Mouse (Mus musculus): Measurements from ENCODE around the gene Arhgap15. TPM values are rescaled to one million over a fixed set of nuclear protein-coding genes. Genes with fewer than 3 reads are reported as not detected.
A peak's percentile ranks its signal among the peaks of the same experiment; 100 is the strongest.

The Arhgap15 gene
- polyA plus RNA-seq, 1 experiment from 2014 or later = 5.2 TPM

DNA sequence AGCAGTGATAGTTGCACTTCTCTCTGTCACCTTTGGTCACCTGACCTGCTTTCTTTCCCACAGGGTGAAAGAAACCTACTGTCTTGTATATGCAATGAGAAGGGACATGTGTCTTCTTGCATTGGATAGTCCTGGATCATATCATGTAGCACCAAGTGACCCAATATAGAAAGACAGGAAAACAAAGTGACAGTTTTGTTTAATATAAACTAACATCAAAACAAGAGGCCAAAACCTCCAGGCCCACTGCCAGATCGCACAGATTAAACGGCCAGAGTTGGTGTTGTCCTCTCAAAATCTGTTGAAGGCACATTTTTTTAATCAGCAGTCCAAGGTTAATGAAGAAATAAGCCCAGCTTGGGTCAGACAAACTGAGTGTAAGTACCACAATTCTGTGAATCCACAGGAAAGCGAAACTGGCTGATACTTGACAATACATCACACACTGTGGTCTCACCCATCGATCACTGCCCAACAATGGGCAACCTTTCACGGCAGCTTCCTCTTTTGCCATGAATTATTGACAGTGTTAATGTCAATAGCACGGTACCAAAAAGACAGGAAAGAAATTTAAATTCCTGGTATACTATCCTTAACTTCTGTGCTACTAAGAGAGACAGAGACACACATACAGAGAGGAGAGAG lies 41.5 kb downstream of the Arhgap15 start:
- Histone ChIP-seq H3K9me3 (replicated peaks; ENCODE audit: control insufficient read depth, low read length) (no peaks in the 10 kb centered on the region), H3K36me3 (ENCODE audit: control insufficient read depth, insufficient read depth) (no peaks in the 10 kb centered on the region), H3K4me1 (ENCODE audit: control insufficient read depth, low read depth, low read length) (peaks cover 8% of the 10 kb centered on the region), H3K4me2 (ENCODE audit: low read depth, low read length) (no peak overlapping the region), H3K27ac (ENCODE audit: low read length) (no peak overlapping the region), H3K4me3 (ENCODE audit: low read depth, low read length) (no peak overlapping the region), H3K27me3 (ENCODE audit: control insufficient read depth, insufficient read depth, low read depth, low read length) (no peaks in the 10 kb centered on the region), H3K9ac (ENCODE audit: low read depth, low read length) (no peak overlapping the region)
- no peak for ATAC-seq (ENCODE audit: low read depth)
- 42% methylated on average over 6 of the region's 6 CpGs for WGBS (ENCODE audit: insufficient replicate concordance)

DNA sequence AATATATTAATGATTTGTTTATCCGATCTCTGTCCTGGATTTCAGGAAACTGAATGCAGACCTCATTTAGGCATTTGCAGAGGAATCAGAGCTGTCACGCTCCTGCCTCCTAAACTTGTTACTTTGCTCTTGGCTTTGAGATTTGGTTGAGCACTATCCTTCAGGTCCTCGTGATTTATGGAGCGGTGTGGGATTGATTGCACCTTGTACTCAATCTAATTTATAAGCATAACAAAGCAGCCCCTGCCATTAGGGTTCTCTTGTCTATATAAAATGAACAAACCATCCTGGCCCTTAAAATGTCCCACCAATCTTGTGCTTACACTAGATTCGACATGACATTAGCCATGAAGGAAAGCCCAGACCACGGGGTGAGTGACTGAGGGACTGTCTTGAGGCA lies 43.0 kb downstream of the Arhgap15 start:
- Histone ChIP-seq H3K4me1 (ENCODE audit: control insufficient read depth, low read depth, low read length) (peaks cover 8% of the 10 kb centered on the region), H3K36me3 (ENCODE audit: control insufficient read depth, insufficient read depth) (no peaks in the 10 kb centered on the region), H3K9me3 (replicated peaks; ENCODE audit: control insufficient read depth, low read length) (no peaks in the 10 kb centered on the region), H3K4me3 (ENCODE audit: low read depth, low read length) (no peak overlapping the region), H3K9ac (ENCODE audit: low read depth, low read length) (no peak overlapping the region), H3K4me2 (ENCODE audit: low read depth, low read length) (no peak overlapping the region), H3K27me3 (ENCODE audit: control insufficient read depth, insufficient read depth, low read depth, low read length) (no peaks in the 10 kb centered on the region), H3K27ac (ENCODE audit: low read length) (no peak overlapping the region)
- WGBS (ENCODE audit: insufficient replicate concordance) = 67% methylated on average over 6 of the region's 6 CpGs
- no peak for ATAC-seq (ENCODE audit: low read depth)

DNA sequence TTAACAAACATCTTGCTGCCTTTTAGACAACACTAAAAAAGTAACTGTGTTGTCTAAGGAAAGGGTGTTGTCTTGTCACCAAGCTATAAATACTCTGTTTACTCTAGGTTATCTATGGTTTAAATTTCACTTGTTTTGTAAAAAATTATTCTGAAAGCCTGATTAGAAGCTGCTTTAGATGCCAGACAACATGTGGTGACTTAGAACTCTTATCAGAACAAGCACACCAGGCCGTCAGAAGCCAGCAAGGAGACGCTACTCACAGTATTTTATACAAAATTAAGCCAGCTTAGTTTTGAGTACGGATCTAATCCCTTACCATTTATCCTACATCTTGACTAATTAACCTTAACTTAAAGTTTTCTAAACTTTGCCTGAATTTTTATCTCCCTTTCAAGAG lies 44.5 kb downstream of the Arhgap15 start:
- H3K4me3 ChIP-seq (ENCODE audit: low read depth, low read length) = no peak overlapping the region
- no peaks in the 10 kb centered on the region for H3K9me3 ChIP-seq (replicated peaks; ENCODE audit: control insufficient read depth, low read length)
- no peaks in the 10 kb centered on the region for H3K27me3 ChIP-seq (ENCODE audit: control insufficient read depth, insufficient read depth, low read depth, low read length)
- H3K4me2 ChIP-seq (ENCODE audit: low read depth, low read length) = no peak overlapping the region; the same call in 1 of the 2 replicates
- peaks cover 8% of the 10 kb centered on the region for H3K4me1 ChIP-seq (ENCODE audit: control insufficient read depth, low read depth, low read length)
- no peak overlapping the region for H3K9ac ChIP-seq (ENCODE audit: low read depth, low read length)
- WGBS (ENCODE audit: insufficient replicate concordance) = 27% methylated on average over 3 of the region's 3 CpGs
- no peaks in the 10 kb centered on the region for H3K36me3 ChIP-seq (ENCODE audit: control insufficient read depth, insufficient read depth)
- H3K27ac ChIP-seq (ENCODE audit: low read length) = no peak overlapping the region
- ATAC-seq (ENCODE audit: low read depth) = peak; percentile 81

DNA sequence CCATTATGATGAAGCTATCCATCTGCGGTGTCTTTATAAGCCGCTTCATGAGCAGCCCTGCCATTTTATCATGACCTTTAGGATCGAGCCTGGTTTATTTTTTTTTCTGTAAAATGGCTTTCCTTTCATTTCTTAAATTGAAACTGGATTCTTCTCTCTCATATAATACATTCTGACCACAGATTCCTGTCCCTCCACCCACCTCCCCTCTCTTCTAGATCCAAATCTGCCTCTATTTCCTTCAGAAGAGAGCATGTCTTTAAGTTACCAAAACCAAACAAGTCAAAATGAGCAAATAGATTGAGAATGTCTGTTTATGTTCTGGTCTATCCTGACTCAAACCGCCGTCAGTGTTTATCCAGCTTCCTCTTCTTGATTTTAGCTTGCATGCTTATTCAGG lies 46.1 kb downstream of the Arhgap15 start:
- Histone ChIP-seq H3K4me2 (ENCODE audit: low read depth, low read length) (no peak overlapping the region), H3K4me3 (ENCODE audit: low read depth, low read length) (no peak overlapping the region), H3K4me1 (ENCODE audit: control insufficient read depth, low read depth, low read length) (peaks cover 8% of the 10 kb centered on the region), H3K27ac (ENCODE audit: low read length) (no peak overlapping the region), H3K27me3 (ENCODE audit: control insufficient read depth, insufficient read depth, low read depth, low read length) (no peaks in the 10 kb centered on the region), H3K36me3 (ENCODE audit: control insufficient read depth, insufficient read depth) (no peaks in the 10 kb centered on the region), H3K9me3 (replicated peaks; ENCODE audit: control insufficient read depth, low read length) (no peaks in the 10 kb centered on the region), H3K9ac (ENCODE audit: low read depth, low read length) (no peak overlapping the region)
- ATAC-seq (ENCODE audit: low read depth) = no peak
- 73% methylated on average over 5 of the region's 5 CpGs for WGBS (ENCODE audit: insufficient replicate concordance)

DNA sequence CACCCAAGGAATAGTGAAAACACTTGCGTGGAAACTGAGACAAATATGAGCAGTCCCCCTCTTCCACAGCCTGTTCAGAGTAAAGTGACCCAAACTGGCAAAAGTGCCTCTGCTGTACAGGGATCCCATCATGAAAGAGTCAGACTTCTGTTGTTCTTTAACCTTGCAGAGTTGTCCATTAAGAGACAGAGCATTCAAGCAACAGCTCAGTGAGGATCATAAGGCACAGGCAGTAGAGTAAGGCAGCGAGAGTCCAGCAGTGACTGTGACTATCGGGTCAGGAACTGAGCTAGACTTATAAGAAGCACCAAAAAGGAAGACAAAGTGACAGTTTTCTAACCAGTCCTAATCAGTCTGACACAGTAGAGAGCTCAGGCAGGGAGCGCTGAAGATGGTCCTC lies 47.8 kb downstream of the Arhgap15 start:
- no peak overlapping the region for H3K9ac ChIP-seq (ENCODE audit: low read depth, low read length)
- H3K4me2 ChIP-seq (ENCODE audit: low read depth, low read length) = no peak overlapping the region
- H3K27ac ChIP-seq (ENCODE audit: low read length) = no peak overlapping the region
- ATAC-seq (ENCODE audit: low read depth) = no peak
- H3K9me3 ChIP-seq (replicated peaks; ENCODE audit: control insufficient read depth, low read length) = no peaks in the 10 kb centered on the region
- H3K36me3 ChIP-seq (ENCODE audit: control insufficient read depth, insufficient read depth) = no peaks in the 10 kb centered on the region
- H3K27me3 ChIP-seq (ENCODE audit: control insufficient read depth, insufficient read depth, low read depth, low read length) = no peaks in the 10 kb centered on the region
- peaks cover 8% of the 10 kb centered on the region for H3K4me1 ChIP-seq (ENCODE audit: control insufficient read depth, low read depth, low read length)
- H3K4me3 ChIP-seq (ENCODE audit: low read depth, low read length) = no peak overlapping the region
- 64% methylated on average over 4 of the region's 4 CpGs for WGBS (ENCODE audit: insufficient replicate concordance)

DNA sequence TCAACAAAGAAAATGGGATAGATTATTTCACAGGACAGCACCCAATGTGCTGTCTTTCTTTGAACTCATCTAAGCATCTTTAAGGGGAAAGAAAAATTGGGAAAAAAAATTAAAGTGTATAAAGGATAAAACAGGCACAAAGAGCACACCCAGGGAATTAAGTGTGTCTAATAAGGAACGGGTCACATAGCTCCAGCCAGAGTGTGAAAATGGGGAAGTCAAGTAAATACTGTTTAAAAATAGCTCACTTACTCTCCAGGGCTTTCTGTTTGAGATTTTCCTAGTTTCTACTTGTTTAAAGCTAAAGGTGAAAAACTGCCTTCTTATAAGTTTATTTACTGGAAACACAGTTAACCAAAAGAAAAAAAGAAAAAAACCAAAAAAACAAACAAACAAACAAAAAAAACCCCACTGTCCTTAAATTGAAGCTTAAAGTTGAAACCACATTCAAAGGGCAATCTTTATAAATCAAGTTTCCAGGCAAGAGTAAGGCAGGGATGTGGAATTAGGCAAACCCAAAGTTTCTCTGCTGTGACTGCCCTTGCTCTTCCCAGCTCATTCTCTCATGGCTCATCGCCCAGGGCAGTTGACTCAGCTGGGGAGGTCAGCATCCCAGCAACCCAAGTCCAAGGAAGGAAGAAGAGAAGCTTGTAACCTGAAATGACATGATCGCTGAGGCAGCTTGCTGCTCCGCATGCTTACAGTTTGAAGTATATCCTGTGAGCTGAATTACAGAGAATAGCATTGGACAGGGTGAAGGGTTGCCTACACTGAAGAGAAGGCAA lies 57.5 kb downstream of the Arhgap15 start:
- WGBS (ENCODE audit: insufficient replicate concordance) = 60% methylated on average over 4 of the region's 4 CpGs
- Histone ChIP-seq H3K27ac (ENCODE audit: low read length) (no peak overlapping the region), H3K4me1 (ENCODE audit: control insufficient read depth, low read depth, low read length) (no peaks in the 10 kb centered on the region; the same call in 1 of the 2 replicates), H3K4me2 (ENCODE audit: low read depth, low read length) (no peak overlapping the region), H3K9ac (ENCODE audit: low read depth, low read length) (no peak overlapping the region), H3K27me3 (ENCODE audit: control insufficient read depth, insufficient read depth, low read depth, low read length) (no peaks in the 10 kb centered on the region), H3K36me3 (ENCODE audit: control insufficient read depth, insufficient read depth) (no peaks in the 10 kb centered on the region), H3K4me3 (ENCODE audit: low read depth, low read length) (no peak overlapping the region), H3K9me3 (replicated peaks; ENCODE audit: control insufficient read depth, low read length) (no peaks in the 10 kb centered on the region)
- no peak for ATAC-seq (ENCODE audit: low read depth)

DNA sequence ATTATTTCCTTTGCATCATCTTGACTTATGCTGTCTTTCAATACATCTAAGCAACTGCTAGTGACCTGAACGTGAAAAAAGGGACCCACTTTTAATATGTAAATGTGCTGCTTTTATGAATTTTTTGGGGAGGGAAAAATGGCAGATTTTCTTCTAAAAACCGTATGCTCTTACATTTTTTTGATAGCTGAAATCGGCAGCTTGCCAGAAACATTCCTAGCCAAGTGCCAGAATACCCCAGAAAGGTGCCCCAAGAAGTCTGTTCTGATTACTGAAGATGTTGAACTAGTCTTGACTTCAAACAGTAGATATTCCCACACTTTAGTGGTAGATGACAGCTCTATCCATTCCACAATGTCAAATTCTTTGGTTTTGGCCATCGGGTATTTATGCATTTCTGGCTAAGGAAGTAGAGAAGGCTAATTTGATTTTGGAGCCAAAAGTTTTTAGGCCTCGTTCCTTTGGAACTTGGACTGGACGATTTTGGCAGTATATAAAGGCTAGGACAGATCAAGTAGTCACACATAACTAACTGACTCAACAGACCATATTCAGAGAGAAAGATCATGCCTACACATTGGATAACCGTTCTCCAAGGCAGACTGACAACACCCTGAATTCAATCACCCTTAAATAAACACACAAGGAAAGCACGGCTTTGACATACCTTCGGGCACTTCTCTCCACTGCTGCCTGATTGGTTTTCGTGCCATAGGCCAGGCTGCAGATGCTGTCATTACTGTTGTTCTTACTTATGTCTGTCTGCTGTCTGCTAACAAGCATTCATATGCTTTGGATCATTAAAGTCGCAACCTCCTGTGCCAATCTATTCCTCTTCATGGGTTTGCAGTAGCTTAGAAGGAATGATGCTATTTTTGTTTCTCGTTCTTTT lies 67.5 kb downstream of the Arhgap15 start:
- Histone ChIP-seq H3K9me3 (replicated peaks; ENCODE audit: control insufficient read depth, low read length) (no peaks in the 10 kb centered on the region), H3K36me3 (ENCODE audit: control insufficient read depth, insufficient read depth) (no peaks in the 10 kb centered on the region), H3K4me3 (ENCODE audit: low read depth, low read length) (no peak overlapping the region), H3K9ac (ENCODE audit: low read depth, low read length) (no peak overlapping the region), H3K27ac (ENCODE audit: low read length) (no peak overlapping the region), H3K4me1 (ENCODE audit: control insufficient read depth, low read depth, low read length) (no peaks in the 10 kb centered on the region), H3K27me3 (ENCODE audit: control insufficient read depth, insufficient read depth, low read depth, low read length) (no peaks in the 10 kb centered on the region), H3K4me2 (ENCODE audit: low read depth, low read length) (no peak overlapping the region)
- WGBS (ENCODE audit: insufficient replicate concordance) = 72% methylated on average over 12 of the region's 12 CpGs
- no peak for ATAC-seq (ENCODE audit: low read depth)

DNA sequence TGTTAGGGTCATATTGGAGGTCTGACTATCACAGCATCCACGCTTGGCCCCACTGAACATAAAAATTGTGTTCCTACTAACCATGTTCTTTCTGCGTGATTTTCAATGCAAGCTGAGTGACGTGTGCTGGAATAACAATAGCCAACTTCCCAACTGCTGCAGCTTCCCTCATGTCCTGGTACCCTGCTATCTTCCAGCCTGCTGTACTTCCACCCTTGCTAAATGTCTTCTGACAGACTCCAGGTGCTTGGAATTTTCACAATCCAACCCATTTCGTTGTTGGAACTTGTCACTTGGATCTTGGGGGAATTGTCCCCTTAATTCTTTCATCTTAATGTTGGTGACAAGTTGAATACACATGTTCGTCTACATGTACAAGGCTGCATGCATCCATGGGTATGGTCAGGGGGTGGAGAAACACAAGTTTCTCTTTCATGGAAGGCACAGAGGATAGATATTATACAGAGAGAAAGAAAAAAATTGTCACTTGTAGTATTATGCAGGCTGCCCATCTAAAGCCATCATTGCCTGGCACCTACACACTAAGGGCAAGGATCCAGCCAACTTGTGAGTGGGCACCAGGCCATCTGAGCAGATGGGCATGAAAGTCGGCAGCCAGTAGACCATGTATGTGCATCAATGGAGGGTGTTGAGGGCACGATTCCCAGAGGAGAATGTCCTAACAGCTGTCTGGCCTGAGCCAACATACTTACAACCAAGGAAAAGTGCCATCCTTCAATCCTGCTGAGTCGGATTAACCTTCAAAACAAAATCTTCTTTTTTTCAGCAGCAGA lies 68.4 kb downstream of the Arhgap15 start:
- H3K9ac ChIP-seq (ENCODE audit: low read depth, low read length) = no peak overlapping the region
- no peak overlapping the region for H3K27ac ChIP-seq (ENCODE audit: low read length)
- no peaks in the 10 kb centered on the region for H3K4me1 ChIP-seq (ENCODE audit: control insufficient read depth, low read depth, low read length)
- 69% methylated on average over 8 of the region's 8 CpGs for WGBS (ENCODE audit: insufficient replicate concordance)
- H3K27me3 ChIP-seq (ENCODE audit: control insufficient read depth, insufficient read depth, low read depth, low read length) = no peaks in the 10 kb centered on the region
- H3K4me2 ChIP-seq (ENCODE audit: low read depth, low read length) = no peak overlapping the region
- no peak for ATAC-seq (ENCODE audit: low read depth)
- H3K4me3 ChIP-seq (ENCODE audit: low read depth, low read length) = no peak overlapping the region
- H3K9me3 ChIP-seq (replicated peaks; ENCODE audit: control insufficient read depth, low read length) = no peaks in the 10 kb centered on the region
- no peaks in the 10 kb centered on the region for H3K36me3 ChIP-seq (ENCODE audit: control insufficient read depth, insufficient read depth)

Measured in liver, embryonic 16.5 days (tissue).